Mouse (Mus musculus): ENCODE data around the gene Dnajc4. TPM values are rescaled to one million over a fixed set of nuclear protein-coding genes. Genes with fewer than 3 reads are reported as not detected.

Gene Dnajc4
- total and polyA plus RNA-seq, 3 experiments = 11.6 to 29.4 (median 24.3) TPM

DNA sequence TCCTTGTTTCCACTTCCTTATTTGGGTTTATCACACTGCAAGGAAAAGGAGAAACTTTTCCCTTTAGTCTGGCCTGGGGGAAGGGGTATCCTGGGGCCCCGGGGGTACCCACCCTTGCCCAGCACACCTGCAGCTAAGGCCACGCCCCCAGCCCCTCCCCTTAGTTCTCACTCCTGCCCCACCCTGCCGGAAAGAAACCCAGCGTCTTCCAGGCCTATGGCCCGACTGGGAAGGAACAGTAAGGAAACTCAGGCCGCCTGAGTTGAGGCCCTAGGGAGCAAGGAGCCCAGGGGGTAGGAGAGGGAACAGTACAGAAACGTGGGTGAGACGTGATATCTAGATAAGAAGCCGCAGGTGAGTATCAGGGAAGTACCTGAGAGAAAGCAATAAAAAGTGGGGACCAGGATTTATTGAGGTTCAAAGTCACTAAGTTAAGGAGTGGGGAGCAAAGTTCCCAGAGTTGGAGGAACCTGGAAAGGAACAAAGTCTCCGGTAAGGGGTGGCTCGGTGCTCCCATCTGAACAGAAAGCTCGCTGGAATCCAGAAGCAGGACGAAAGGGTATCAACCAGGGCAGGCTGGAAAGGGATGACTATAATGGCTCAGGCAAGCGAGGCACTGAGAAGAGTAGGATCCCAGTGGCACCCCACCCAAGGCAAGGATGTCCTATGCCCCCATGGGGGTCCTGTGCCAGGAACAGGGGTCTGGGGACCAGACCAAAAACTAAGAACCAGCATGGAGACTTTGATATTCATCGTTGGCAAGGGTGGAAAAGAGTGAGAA lies 23.7 kb downstream of the Dnajc4 start:
- Histone ChIP-seq H3K4me1 (ENCODE audit: insufficient read depth, low read depth, low read length) (peaks cover 81% of the 10 kb centered on the region), H3K4me3 (ENCODE audit: low read depth, low read length) (peak overlapping the region; percentile 80)
- DNase-seq (ENCODE audit: low spot score) = no peak

DNA sequence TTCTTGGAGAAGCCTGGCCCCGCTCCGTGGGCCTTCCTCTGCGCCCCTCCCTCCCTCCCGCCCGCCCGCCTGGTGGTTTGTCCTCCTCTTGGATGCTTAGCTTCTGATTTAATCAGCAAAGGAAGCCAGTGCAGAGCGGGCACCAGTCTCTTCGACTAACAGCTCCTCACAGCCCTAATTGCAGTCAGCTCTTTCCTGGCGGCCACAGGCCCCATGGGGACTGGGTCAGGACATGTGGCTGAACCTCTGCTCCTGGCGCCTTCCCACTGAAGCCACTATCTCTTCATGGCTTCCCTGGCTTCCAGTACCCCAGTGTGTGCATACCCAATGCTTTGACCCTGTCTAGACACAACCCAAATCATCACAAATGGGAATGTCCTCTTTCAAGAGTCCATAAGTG lies 35.9 kb downstream of the Dnajc4 start:
- no peak for DNase-seq (ENCODE audit: low spot score)
- Histone ChIP-seq H3K4me1 (ENCODE audit: insufficient read depth, low read depth, low read length) (peaks cover 27% of the 10 kb centered on the region), H3K27me3 (ENCODE audit: insufficient read depth, low read length) (no peaks in the 10 kb centered on the region; the same call in 1 of the 2 replicates), H3K9me3 (replicated peaks) (no peaks in the 10 kb centered on the region), H3K4me3 (ENCODE audit: low read depth, low read length) (no peak overlapping the region), H3K36me3 (replicated peaks) (peaks cover 81% of the 10 kb centered on the region)
- TF ChIP-seq GATA2 (IDR thresholded peaks at IDR 0.05; ENCODE audit: borderline replicate concordance, low read depth, low read length) (no peak), TAL1 (conservative IDR thresholded peaks at IDR 0.05; ENCODE audit: low read depth, low read length) (no peak), GATA1 (IDR thresholded peaks at IDR 0.05; ENCODE audit: borderline replicate concordance, low read length) (no peak), POLR2AphosphoS5 (IDR thresholded peaks at IDR 0.05; ENCODE audit: insufficient replicate concordance, low read depth, low read length) (no peak), CTCF (IDR thresholded peaks at IDR 0.05; ENCODE audit: low read depth, low read length) (no peak)
- no peak for ATAC-seq (ENCODE audit: extremely low read depth, insufficient number of reproducible peaks, low FRiP score, poor library complexity, severe bottlenecking)

More for the DNA sequence above, 23.7 kb downstream of the Dnajc4 start:
- Histone ChIP-seq H3K36me3 (replicated peaks) (peaks cover 37% of the 10 kb centered on the region), H3K9me3 (replicated peaks) (no peaks in the 10 kb centered on the region), H3K27me3 (ENCODE audit: insufficient read depth, low read length) (no peaks in the 10 kb centered on the region)
- no peak for TF ChIP-seq GATA1 (IDR thresholded peaks at IDR 0.05; ENCODE audit: borderline replicate concordance, low read length)
- TF ChIP-seq TAL1 (conservative IDR thresholded peaks at IDR 0.05; ENCODE audit: low read depth, low read length) = no peak
- no peak for TF ChIP-seq GATA2 (IDR thresholded peaks at IDR 0.05; ENCODE audit: borderline replicate concordance, low read depth, low read length)
- no peak for TF ChIP-seq CTCF (IDR thresholded peaks at IDR 0.05; ENCODE audit: low read depth, low read length)
- no peak for TF ChIP-seq POLR2AphosphoS5 (IDR thresholded peaks at IDR 0.05; ENCODE audit: insufficient replicate concordance, low read depth, low read length)
- no peak for ATAC-seq (ENCODE audit: extremely low read depth, insufficient number of reproducible peaks, low FRiP score, poor library complexity, severe bottlenecking)

DNA sequence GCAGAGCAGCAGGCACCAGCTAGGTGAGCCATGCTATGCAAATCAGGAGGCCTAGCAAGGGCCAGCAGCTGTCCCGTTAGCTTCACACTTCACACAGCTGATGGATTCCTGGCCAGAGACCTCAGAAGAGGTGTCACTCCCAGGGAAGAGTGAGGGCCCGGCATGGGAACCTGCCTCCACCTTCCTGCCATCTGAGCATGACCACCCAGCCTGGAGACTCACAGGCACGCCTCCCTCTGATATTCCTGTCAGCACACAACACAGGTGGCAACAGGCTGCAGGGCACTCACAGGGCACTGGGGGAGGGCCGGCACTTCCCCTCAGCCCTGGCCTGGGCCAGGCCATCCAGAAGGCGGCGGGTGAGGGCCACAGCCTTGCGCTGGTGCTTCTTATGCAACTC lies 36.9 kb downstream of the Dnajc4 start:
- DNase-seq (ENCODE audit: low spot score) = no peak

DNA sequence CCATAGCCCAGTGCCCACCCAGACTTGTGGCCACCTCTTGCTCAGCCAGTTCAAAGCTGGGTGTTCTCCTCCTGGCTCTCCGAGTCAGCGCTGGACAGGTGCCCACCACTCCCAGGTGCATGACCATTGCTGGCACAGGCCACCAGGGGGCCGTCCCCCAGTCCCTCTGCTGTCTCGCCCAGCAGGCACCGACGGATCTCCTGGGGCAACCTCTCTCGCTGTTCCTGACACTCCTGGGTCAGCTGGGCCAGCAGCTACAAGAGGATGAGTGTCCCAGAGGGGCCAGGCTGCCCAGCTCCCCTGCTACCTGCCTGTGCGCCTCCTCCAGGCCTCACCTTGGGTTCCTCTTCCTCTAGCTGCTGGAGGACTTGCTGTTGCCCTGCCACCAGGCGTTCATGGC lies 38.3 kb downstream of the Dnajc4 start:
- Histone ChIP-seq H3K4me3 (ENCODE audit: low read depth, low read length) (no peak overlapping the region), H3K27me3 (ENCODE audit: insufficient read depth, low read length) (no peaks in the 10 kb centered on the region), H3K9me3 (replicated peaks) (no peaks in the 10 kb centered on the region), H3K36me3 (replicated peaks) (peaks cover 75% of the 10 kb centered on the region), H3K4me1 (ENCODE audit: insufficient read depth, low read depth, low read length) (peaks cover 50% of the 10 kb centered on the region)
- TF ChIP-seq CTCF (IDR thresholded peaks at IDR 0.05; ENCODE audit: low read depth, low read length) (peak; percentile 53; the same call in 1 of the 2 replicates), GATA2 (IDR thresholded peaks at IDR 0.05; ENCODE audit: borderline replicate concordance, low read depth, low read length) (no peak)
- ATAC-seq (ENCODE audit: extremely low read depth, insufficient number of reproducible peaks, low FRiP score, poor library complexity, severe bottlenecking) = no peak
- peak; percentile 25 for DNase-seq (ENCODE audit: low spot score)

More for the DNA sequence above, 36.9 kb downstream of the Dnajc4 start:
- no peaks in the 10 kb centered on the region for H3K9me3 ChIP-seq (replicated peaks)
- no peaks in the 10 kb centered on the region; the same call in 1 of the 2 replicates for H3K27me3 ChIP-seq (ENCODE audit: insufficient read depth, low read length)
- H3K36me3 ChIP-seq (replicated peaks) = peaks cover 77% of the 10 kb centered on the region
- ATAC-seq (ENCODE audit: extremely low read depth, insufficient number of reproducible peaks, low FRiP score, poor library complexity, severe bottlenecking) = no peak
- TF ChIP-seq GATA2 (IDR thresholded peaks at IDR 0.05; ENCODE audit: borderline replicate concordance, low read depth, low read length) = no peak
- no peak for TF ChIP-seq GATA1 (IDR thresholded peaks at IDR 0.05; ENCODE audit: borderline replicate concordance, low read length)
- TF ChIP-seq TAL1 (conservative IDR thresholded peaks at IDR 0.05; ENCODE audit: low read depth, low read length) = no peak
- TF ChIP-seq POLR2AphosphoS5 (IDR thresholded peaks at IDR 0.05; ENCODE audit: insufficient replicate concordance, low read depth, low read length) = no peak
- no peak for TF ChIP-seq CTCF (IDR thresholded peaks at IDR 0.05; ENCODE audit: low read depth, low read length)
- peaks cover 37% of the 10 kb centered on the region for H3K4me1 ChIP-seq (ENCODE audit: insufficient read depth, low read depth, low read length)
- H3K4me3 ChIP-seq (ENCODE audit: low read depth, low read length) = no peak overlapping the region

DNA sequence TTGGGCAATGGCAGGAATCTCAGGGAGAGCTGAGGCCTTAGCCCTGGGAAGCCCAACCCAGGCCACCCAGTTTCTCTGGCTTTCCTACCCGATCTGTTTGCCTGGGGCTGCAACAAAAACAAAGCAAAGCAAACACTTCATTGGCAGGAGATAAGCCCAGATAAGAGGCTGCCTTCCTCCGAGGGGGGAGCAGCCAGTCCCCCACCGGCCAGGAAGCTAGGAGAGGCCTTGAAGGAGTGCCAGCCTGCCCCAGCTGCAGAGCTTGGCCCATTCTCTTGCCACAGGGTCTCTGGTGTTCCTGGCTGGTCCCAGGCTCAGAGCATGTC lies 39.7 kb downstream of the Dnajc4 start:
- H3K36me3 ChIP-seq (replicated peaks) = peaks cover 75% of the 10 kb centered on the region
- H3K4me3 ChIP-seq (ENCODE audit: low read depth, low read length) = peak overlapping the region; percentile 80; the same call in 1 of the 2 replicates
- DNase-seq (ENCODE audit: low spot score) (peak; percentile 34), ATAC-seq (ENCODE audit: extremely low read depth, insufficient number of reproducible peaks, low FRiP score, poor library complexity, severe bottlenecking) (no peak)
- no peaks in the 10 kb centered on the region for H3K27me3 ChIP-seq (ENCODE audit: insufficient read depth, low read length)
- H3K4me1 ChIP-seq (ENCODE audit: insufficient read depth, low read depth, low read length) = peaks cover 61% of the 10 kb centered on the region
- no peaks in the 10 kb centered on the region for H3K9me3 ChIP-seq (replicated peaks)
- TF ChIP-seq CTCF (IDR thresholded peaks at IDR 0.05; ENCODE audit: low read depth, low read length) = no peak
- no peak for TF ChIP-seq GATA2 (IDR thresholded peaks at IDR 0.05; ENCODE audit: borderline replicate concordance, low read depth, low read length)
- no peak for TF ChIP-seq TAL1 (conservative IDR thresholded peaks at IDR 0.05; ENCODE audit: low read depth, low read length)
- no peak for TF ChIP-seq POLR2AphosphoS5 (IDR thresholded peaks at IDR 0.05; ENCODE audit: insufficient replicate concordance, low read depth, low read length)
- no peak for TF ChIP-seq GATA1 (IDR thresholded peaks at IDR 0.05; ENCODE audit: borderline replicate concordance, low read length)

DNA sequence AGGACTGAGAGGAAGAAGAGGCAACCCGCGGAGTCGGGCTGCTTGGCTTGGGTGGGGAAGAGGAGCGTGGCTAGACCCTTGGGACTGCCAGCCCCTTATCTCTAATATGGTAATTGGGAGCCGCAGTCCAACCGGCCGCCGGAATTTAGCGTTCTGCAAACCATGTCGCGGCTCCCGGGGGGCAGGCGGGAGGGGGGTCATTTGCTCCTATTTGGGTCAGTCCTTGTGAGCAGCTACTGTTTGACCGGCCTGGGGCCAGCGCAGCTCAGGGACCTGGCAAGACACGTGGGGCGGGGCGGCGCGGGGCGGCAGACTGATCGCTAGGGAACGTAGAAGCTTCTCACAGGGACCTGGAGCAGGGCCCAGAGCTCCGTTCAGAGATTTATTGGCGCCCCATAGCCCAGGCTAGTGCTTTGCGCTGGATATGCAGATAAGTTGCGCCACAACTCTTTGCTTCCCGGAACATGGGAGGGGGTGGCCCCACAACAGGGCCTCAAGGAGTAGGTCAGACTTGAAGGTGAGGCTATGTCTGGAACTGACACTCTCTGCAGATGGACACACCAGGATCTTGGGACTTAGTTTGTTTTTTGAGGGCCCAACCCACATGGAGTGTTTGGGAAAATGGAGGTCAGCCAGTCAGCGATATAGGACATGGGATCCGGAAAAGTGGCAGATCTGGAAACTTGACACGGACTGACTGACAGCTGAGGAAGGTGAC lies 40.2 kb downstream of the Dnajc4 start:
- ATAC-seq (ENCODE audit: extremely low read depth, insufficient number of reproducible peaks, low FRiP score, poor library complexity, severe bottlenecking) (no peak), DNase-seq (ENCODE audit: low spot score) (peak; percentile 50)
- Histone ChIP-seq H3K27me3 (ENCODE audit: insufficient read depth, low read length) (no peaks in the 10 kb centered on the region), H3K9me3 (replicated peaks) (no peaks in the 10 kb centered on the region), H3K4me3 (ENCODE audit: low read depth, low read length) (peak overlapping the region; percentile 80), H3K36me3 (replicated peaks) (peaks cover 72% of the 10 kb centered on the region), H3K4me1 (ENCODE audit: insufficient read depth, low read depth, low read length) (peaks cover 62% of the 10 kb centered on the region)
- no peak for TF ChIP-seq POLR2AphosphoS5 (IDR thresholded peaks at IDR 0.05; ENCODE audit: insufficient replicate concordance, low read depth, low read length)
- TF ChIP-seq CTCF (IDR thresholded peaks at IDR 0.05; ENCODE audit: low read depth, low read length) = no peak
- TF ChIP-seq GATA2 (IDR thresholded peaks at IDR 0.05; ENCODE audit: borderline replicate concordance, low read depth, low read length) = no peak
- no peak for TF ChIP-seq TAL1 (conservative IDR thresholded peaks at IDR 0.05; ENCODE audit: low read depth, low read length)
- no peak for TF ChIP-seq GATA1 (IDR thresholded peaks at IDR 0.05; ENCODE audit: borderline replicate concordance, low read length)
